In the genomic region with DNA sequence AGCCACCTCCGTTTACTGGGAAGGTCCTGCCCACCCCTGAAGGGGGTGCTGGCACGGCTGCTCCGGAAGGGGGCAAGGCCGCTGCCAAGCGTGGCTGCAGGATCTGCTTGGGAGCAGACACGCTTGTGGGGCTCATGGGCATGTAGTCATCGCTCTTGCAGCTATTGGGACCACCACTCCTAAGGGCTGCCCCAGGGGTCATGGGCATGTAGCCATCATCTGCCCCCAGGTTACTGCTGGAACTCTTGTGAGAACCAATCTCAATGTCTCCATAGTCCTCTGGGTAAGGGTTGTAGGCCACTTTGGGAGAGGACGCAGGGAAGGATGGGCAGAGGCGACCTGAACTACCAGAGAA, we compare ENCODE assay signal across 8 mouse cellular contexts. TPM values are rescaled to one million over a fixed set of nuclear protein-coding genes. Genes with fewer than 3 reads are reported as not detected.
DNase-seq lines count a peak whose midpoint lies in the region; ATAC-seq lines count a peak whose summit lies in the region.

No protein-coding gene starts in this region.

- H3K36me3 ChIP-seq in limb, embryonic 11.5 days (ENCODE audit: control insufficient read depth, insufficient read depth, low read length), result peaks cover 4% of the 10 kb centered on the region; the same call in 1 of the 2 replicates
- H3K36me3 ChIP-seq in splenic B cell, adult 2 months (ENCODE audit: control insufficient read depth, insufficient read depth, low read length, poor library complexity, severe bottlenecking), result no peaks in the 10 kb centered on the region

- no peaks in the 10 kb centered on the region for H3K9me3 ChIP-seq in limb, embryonic 11.5 days (ENCODE audit: control insufficient read depth, low read length)

- peak overlapping the region; percentile 70 for H3K4me3 ChIP-seq in limb, embryonic 11.5 days (ENCODE audit: low read depth, low read length)

- peak overlapping the region; percentile 87; the same call in 1 of the 2 replicates for H3K9ac ChIP-seq in limb, embryonic 11.5 days (ENCODE audit: low read length)

- 91% methylated on average over 9 of the region's 9 CpGs for WGBS in limb, embryonic 11.5 days

- peak overlapping the region; percentile 85 for H3K4me2 ChIP-seq in limb, embryonic 11.5 days (ENCODE audit: low read depth, severe bottlenecking)

- DNase-seq in adrenal gland, postnatal 14 days, result peak; percentile 27
- DNase-seq in adrenal gland, adult 18-20 months (ENCODE audit: low spot score in 2 of 2), result no peak
- DNase-seq in right cerebral cortex, postnatal 10 days (ENCODE audit: low spot score in 2 of 2), result peak; percentile 43 to 52
- DNase-seq in right cerebral cortex, adult 18-20 months, result no peak
- no peak for DNase-seq in limb, embryonic 11.5 days (ENCODE audit: low spot score)
- DNase-seq in splenic B cell, adult 2 months (ENCODE audit: low read depth, low spot score), result peak; percentile 31
- no peak for DNase-seq in testis, postnatal 14 days (ENCODE audit: low spot score)
- no peak for DNase-seq in testis, postnatal 10 days (ENCODE audit: low spot score)

- no peak for ATAC-seq in limb, embryonic 11.5 days (ENCODE audit: insufficient number of reproducible peaks, low FRiP score, low TSS enrichment, low read depth)

- H3K4me1 ChIP-seq in limb, embryonic 11.5 days (ENCODE audit: control insufficient read depth, insufficient read depth, low read length), result peaks cover 55% of the 10 kb centered on the region

- no peak overlapping the region for H3K27ac ChIP-seq in limb, embryonic 11.5 days (replicated peaks; ENCODE audit: low read depth, low read length)

- H3K27me3 ChIP-seq in limb, embryonic 11.5 days (ENCODE audit: control insufficient read depth, insufficient read depth, low read length), result no peaks in the 10 kb centered on the region
- H3K27me3 ChIP-seq in splenic B cell, adult 2 months (ENCODE audit: control insufficient read depth, insufficient read depth, low read length, poor library complexity, severe bottlenecking), result no peaks in the 10 kb centered on the region

RNA-seq across cellular contexts. Expression of a gene that starts 2.0 kb away (rescaled TPM):
- 28.2 and 49.7 TPM in 2 replicates for total RNA-seq in adrenal gland, postnatal 14 days (2021)
- 10 to 100 TPM; 34.3 to 52.8 TPM for total RNA-seq in adrenal gland, adult 18-20 months (2021)
- 8.3 and 9.3 TPM in 2 replicates for polyA plus RNA-seq in limb, embryonic 11.5 days (2014; fragmentation: Nextera tagmentation; extraction: Ambion mirVana)

Comparison
In these comparisons a context has a peak if more than half of its experiments do, and no peak if none do; other contexts are left out.
1. DNase-seq: peak in adrenal gland, postnatal 14 days (single experiment), right cerebral cortex, postnatal 10 days (2 of 2) and splenic B cell, adult 2 months (single experiment); none in adrenal gland, adult 18-20 months (0 of 2), right cerebral cortex, adult 18-20 months (single experiment), limb, embryonic 11.5 days (single experiment), testis, postnatal 14 days (single experiment) and testis, postnatal 10 days (single experiment).